ENCODE assay signal across 24 mouse cellular contexts in the genomic region with DNA sequence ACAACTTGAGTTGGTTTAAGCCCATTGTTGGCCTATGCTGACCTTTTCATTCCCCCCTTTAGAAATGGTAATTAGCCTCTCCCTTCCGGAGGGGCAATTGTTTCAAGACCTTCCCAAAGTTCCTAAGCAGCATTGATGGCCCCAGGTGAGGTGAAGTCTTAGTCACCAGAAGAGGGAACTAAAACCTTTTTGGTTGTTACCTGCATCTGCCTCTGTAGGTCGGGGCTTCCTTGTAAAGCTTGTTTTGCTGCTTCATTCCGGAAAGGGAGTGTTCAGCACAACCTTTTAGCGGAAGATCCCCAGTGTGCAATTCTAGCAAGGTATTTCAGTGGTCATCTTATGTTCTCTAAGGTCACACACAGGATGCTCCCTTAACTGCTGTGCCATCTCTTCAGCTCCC.
"Had no signal": no experiment of that assay in that cellular context is flagged by ENCODE, and none has a peak within 500 bp of the region (broad histone marks: within the 10 kb centered on the region; RNA-seq: fewer than 3 reads in every experiment).

No protein-coding gene starts in this region.

- H3K27me3 ChIP-seq: limb, embryonic 12.5 days; limb, embryonic 15.5 days; lung, embryonic 15.5 days; megakaryocyte, embryonic 14.5 days; neural tube, embryonic 12.5 days; neural tube, embryonic 15.5 days; stomach, embryonic 15.5 days had no signal

- H3K27ac ChIP-seq: limb, embryonic 12.5 days; limb, embryonic 15.5 days; liver, embryonic 14.5 days; lung, embryonic 15.5 days; midbrain, embryonic 10.5 days; neural tube, embryonic 12.5 days; neural tube, embryonic 15.5 days; stomach, embryonic 15.5 days had no signal

- H3K4me1 ChIP-seq: lung, embryonic 15.5 days; megakaryocyte, embryonic 14.5 days; neural tube, embryonic 12.5 days; neural tube, embryonic 15.5 days; stomach, embryonic 15.5 days had no signal

- ATAC-seq: liver, postnatal 0 days had no signal

- H3K4me3 ChIP-seq: limb, embryonic 12.5 days; limb, embryonic 15.5 days; lung, embryonic 15.5 days; megakaryocyte, embryonic 14.5 days; midbrain, embryonic 10.5 days; neural tube, embryonic 12.5 days; neural tube, embryonic 15.5 days; stomach, embryonic 15.5 days had no signal

- DNase-seq: kidney, adult 18-20 months; kidney, adult 9 months; kidney, postnatal 14 days; kidney, postnatal 4 days; left cerebral cortex, postnatal 4 days; liver, postnatal 0 days; lung, postnatal 10 days; lung, postnatal 36 days; midbrain, embryonic 14.5 days; right cerebral cortex, adult 18-20 months; right cerebral cortex, postnatal 14 days; right cerebral cortex, postnatal 4 days; thymus, adult 2 months; thymus, postnatal 14 days; thymus, postnatal 4 days had no signal

- H3K36me3 ChIP-seq: limb, embryonic 12.5 days; limb, embryonic 15.5 days; lung, embryonic 15.5 days; midbrain, embryonic 10.5 days; neural tube, embryonic 12.5 days; neural tube, embryonic 15.5 days; stomach, embryonic 15.5 days had no signal
